Mouse (Mus musculus) gastrocnemius, postnatal 10 days (tissue): ENCODE measurements around the gene Nfix. TPM values are rescaled to one million over a fixed set of nuclear protein-coding genes. Genes with fewer than 3 reads are reported as not detected.
A peak's percentile ranks its signal among the peaks of the same experiment; 100 is the strongest.

ENCODE experiments used
- DNase-seq: peaks from one replicate; pipeline ENCODE4 v3.0.0; 2021; ENCODE audit warnings: mixed read lengths
- total RNA-seq, 2 experiments: library from RNA; stranded (reverse); gene quantifications; 2 replicates each; pipeline ENCODE4 v1.2.3; 2021

Nfix gene
- total RNA-seq, 2 experiments from 2014 or later, result 598 to 734 TPM

DNA sequence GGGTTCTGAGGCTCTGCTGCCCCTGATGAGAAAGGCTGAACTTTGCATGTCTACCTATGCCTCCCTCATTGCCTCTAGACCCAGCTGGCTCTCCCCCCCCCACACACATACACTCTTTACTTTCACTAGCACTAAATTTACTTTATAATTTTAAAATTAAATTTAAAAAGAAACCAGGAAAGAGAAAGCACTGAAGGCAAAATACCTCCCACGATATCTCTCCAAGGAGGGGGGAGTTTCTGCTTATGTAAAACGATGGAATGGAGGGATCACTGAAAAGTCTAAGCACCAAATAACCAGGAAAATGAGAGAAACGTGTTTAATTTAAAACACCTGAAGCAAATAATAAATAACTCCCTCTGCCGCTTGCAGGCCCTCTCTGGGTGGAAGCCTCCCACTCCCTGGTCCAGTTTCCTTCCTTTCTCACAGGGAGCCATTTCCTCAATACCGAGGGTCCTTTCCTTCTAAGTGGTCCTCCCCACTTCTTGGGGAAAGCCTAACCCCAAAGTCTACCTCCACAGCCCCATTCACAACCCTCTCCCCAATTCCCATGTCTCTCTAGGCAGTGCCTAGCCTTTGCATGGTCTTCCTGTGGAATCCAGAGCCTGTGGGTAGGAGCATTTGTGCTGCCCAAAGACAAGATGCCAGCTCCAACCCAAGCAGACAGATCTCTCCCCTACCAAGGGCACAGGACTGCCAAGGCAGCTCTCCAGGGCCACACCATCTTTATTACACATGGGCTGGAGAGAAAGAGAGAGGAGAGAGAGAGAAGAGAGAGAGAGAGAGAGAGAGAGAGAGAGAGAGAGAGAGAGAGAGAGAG is 18.2 kb downstream of the Nfix start:
- no peak for DNase-seq

DNA sequence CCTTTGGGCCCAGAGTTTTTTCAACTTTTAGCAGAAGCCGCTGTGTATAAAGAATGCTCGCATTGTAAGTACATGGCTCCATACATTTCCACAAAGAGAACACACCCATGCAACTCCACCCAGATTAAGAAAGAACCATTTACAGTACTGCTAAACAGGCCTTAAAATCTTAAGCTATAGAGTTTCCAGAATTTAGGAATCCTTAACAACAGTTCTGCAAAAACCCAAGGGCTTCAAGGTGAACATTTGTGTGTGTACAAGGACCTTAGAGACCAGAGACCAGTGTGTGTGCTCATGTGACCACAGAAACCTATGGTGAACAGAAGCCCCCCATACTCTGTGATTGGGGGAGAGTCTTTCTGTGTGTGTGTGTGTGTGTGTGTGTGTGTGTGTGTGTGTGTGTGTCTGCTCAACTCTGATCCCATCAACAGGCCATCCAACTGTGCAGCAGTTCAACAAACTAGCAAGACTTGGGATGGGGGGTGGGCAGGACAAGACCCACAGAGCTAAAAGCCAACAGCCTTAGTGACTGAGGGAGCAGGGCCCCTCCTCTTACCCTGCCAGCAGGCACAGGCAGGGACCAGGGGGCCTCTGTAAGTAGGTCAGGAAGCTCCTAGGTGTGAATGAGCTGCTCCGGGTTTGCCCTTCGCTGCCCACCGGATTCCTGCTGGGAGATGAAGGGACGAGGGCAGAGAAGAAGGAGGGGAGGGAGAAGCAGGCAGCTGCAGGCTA is 19.0 kb downstream of the Nfix start:
- DNase-seq, result no peak

DNA sequence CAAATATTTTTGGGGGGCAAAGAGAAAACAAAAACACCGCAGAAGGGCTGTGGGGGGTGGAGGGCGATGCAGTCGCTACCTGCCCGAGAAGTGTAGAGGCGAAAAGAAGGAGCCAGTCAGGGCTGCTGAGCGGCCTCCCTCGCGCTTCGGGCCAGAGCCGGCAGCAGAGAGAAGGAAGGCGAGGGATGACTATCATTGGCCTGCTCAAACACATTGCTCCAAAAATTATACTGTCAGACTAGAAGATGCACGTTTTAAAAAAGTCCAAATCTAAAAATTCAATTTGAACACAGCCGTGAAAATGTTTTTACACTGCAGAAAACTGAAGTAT is 20.0 kb downstream of the Nfix start:
- no peak for DNase-seq

DNA sequence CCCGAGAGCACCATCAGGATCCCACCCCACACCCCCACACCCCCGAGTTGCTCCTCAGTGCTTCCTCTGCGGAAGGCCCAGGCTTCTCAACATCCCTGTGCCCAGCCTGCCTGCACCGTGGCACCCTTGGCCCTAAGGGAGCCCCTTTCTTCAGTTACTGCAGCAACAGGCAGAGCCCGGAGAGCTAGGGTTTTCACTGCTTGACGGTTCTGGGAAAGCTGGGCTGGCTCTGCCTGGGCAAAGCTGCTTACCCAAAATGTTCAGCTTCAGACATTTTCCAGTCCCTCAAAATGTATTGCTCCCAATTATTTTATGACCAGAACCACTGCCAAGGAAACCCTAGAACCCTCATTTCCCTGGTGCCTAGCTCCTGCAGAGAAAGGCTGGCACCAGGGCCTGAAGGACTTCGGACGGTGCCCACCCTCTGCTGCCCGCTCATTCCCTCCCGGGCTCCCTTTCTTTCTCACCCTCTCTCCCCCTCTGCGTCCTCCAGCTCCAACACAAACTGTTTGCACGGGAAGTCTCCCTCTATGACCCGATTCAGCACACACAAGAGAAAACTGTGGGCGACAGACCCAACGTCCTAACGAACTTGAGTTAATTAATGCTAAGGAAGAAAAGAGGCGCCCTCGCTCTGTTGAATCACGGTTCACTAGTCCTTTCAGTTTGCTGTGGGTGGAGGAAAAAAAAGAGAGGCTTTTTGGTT is 20.5 kb downstream of the Nfix start:
- DNase-seq, result no peak

DNA sequence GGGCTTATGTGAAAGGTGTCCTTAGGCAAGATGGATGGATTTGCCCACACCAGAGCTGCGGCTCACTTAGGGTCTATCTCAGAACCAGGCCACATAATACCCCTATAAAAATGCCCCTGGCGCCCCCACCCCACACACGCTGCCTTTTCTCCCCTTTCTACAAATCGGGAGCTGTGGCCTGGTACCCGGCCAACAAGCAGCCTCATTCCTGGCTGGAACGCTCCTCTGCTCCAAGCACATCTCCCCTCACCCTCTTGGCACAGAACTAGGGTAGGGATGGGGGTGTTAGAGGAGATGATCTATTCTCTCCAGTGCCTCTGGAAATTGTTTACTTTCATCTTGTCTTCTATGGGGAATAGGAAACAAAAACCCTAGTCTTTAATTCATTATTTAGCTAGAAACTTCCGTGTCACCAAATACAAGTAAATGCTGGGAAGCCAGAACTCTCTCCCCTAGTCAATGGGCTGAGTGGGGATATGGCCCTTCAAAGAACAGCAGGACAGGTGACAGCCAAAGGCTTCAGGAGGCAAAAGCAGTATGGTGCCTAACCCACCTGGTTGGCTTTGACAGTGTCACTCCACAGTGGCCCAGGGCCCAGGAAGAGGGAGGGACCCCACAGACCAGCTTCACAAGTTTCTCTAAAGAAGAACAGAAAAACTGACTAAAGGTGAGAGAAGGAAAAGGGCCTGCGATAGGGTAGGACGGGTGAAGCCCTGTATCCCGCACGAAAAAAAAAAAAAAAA is 21.3 kb downstream of the Nfix start:
- DNase-seq, result no peak

DNA sequence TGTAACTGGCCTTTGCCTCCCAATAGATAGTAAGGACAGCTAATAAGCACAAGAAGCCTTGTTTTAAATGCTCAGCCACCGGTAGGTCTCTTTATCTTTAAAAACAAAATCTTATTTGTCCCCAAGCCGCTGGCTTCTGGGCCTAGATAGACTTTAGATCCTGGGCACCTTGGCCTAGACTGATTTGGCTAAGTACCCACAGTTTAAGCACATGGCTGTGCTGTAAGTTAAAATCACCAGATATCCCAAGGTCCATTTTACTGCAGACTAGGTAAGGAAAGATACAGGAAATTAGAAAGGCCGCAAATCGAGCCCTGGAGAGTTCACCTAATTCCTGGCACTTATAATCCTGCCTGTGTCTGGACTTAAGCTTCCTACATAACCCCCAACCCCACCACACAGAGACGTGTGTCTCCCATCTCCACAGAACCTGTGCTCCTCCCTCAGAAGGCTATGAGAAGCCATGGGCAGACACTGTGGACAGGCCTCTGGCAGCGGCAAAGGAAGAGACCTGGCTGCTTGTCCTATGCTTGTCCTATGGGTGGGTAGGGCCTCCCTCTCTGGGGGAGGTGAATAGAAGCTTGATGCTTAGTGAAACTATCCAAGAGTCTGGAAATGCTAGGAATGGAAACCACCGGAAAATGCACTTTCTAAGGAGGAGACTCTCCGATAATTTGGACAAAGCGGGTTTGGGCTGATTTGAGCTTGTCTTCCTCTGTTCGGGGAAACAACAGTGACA is 22.1 kb downstream of the Nfix start:
- DNase-seq, result no peak

DNA sequence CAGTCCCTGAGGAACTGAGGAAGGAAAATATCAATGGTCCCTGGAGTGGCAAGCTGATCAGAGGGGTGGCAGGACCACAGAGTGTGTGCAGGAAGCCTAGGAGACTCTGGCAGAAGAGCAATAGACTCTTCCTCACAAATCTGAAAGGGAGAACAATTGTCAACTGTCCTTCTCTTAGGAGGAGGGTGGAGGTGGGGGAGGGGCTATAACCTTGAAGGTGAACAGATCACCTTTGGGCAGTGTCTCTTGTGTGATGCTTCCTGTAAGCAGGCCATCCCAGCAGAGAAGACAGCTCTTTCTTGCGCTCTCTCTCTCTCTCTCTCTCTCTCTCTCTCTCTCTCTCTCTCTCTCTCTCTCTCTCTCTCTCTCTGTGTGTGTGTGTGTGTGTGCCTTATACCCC is 23.6 kb downstream of the Nfix start:
- no peak for DNase-seq

DNA sequence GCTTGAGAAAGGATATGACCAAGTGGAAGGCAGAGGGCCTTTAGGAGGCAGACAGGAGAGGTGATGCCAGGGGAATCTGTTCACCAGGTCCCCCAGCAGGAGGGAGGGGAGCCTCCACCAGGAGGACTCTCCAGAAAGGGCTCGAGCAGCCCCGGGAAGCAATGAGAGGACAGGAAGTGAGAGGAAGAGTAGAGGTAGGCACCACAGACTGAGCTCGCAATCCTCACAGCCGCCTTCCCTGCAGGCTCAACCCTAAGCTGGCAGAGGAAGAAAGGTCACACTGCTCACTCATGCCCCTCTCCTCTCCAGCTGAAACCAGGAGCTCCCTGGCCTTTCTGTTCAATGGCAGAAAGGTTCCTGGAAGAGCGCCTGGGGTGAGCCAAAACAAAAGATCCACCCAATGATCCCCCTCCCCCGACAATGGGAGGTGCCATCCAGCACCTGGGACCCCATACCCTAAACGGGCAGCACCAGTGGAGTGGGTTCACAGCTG is 24.5 kb downstream of the Nfix start:
- DNase-seq, result no peak

DNA sequence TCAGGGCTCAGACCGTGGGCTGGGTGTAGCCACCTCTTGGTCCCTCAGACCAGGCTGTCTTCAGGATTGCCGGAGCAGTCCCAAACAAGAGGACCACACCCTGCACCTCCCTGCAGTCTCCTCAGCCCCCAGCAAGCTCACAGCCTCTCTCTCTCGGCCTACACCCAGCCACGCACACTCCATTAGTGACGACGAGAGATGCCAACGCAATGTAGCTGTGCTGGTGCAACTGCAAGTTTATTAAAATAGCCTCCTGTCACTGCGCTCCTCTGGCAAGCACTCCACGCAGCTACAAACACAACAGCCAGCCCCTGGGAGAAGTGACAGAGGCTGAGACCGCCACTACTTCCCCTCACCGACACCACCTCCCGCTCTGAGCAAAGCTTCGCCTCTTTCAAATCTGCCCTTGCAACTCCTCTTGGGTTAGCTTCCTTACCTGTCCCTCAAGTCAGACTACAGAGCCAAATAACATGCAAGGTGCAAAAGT is 25.0 kb downstream of the Nfix start:
- peak; percentile 46 for DNase-seq

DNA sequence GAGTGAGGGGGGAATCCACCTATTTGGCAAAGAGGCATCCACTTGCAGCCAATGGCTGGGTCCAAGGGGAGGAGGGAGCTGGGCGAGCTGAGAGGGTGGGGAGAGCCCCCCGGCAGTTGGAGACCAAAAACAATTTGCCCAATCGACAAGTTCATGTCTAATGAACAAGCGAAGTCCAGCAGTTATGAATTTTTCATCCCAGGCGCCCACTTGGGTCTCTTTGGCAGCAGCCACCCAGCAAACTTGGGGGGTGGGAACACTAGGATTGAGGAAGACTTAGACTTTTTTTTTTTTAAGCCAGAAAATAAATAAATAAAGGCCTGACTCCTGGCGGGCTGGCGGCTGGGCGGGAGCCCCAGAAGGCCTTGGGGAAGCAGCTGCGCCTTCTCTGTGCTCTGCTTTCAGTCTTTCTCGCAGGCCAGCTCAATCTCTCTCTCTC is 25.7 kb downstream of the Nfix start:
- peak; percentile 63 for DNase-seq

DNA sequence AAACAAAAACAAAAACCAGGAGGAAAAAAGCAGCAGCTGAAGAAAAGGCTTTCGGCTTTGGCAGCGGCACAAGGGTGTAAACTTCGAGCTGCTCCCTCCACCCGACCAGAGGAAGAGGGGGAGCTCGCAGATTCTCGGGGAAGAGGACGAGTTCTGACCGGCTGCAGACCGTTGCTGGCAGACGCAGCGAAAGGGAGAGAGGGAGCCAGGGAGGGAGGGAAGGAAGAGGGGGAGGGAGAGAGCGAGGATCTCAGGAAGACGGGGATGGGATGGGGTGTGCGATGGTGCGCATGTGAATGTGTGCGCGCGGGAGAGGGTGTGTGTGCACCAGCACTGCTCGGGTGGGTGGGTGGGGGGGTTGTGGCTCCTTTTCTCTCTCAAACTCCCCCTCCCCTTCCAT is 26.3 kb downstream of the Nfix start:
- DNase-seq, result peak; percentile 79

DNA sequence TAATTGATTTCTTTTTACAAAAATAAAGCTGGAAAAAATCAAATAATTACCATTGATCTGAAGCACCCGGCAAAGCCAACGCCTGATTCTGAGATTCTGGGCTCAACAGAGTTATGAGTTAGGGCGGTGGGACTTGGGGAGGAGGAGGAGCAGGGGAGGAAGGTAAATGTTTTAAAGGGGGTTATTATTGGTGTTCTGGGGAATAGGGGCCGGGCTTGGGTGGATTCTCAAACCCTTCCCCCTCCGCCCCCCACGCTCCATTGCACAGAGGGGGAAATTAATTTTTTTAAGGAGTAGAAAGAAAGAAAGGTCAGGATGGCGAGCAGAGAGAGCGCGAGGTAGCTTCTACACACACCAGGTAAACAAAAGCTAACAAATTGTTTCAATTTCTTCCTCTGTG is 26.8 kb downstream of the Nfix start:
- DNase-seq, result no peak

DNA sequence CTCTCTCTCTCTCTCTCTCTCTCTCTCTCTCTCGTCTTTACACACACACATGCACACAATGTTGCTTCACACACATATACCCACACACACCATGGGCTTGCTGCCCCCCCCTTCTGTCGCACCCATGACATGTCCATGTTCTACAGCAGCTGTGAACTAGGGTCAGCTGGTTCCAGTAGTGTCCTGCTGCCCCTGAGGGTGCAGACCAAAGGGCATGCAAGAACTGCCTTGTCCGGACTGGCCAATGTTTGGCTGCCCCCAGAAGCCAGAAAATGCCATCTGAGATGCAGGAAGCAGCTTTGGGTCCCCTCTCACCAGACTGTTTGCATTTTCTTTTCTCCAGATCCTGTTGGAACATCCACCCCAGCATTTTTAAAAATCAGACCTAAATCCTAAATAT is 27.5 kb downstream of the Nfix start:
- no peak for DNase-seq

DNA sequence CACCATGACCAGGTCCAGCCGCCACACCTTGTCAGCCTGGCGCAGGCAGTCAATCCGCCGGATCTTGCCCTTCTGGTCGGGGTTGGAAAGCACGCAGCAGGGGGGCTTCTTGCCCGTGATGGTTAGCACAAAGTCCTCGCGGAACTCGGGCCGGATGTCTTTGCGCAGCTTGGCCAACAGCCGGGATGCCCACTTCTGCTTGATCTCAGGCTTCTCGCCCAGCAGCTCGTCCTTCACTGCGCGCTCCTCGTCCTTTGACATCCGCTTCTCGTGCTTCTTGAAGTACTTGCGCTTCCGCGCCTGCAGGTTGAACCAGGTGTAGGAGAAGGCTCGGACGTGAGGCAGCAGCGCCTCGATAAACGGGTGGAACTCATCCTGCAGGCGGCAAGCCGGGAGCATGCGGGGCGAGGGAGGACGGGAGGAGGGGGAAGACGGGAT is 28.2 kb downstream of the Nfix start:
- DNase-seq, result no peak

DNA sequence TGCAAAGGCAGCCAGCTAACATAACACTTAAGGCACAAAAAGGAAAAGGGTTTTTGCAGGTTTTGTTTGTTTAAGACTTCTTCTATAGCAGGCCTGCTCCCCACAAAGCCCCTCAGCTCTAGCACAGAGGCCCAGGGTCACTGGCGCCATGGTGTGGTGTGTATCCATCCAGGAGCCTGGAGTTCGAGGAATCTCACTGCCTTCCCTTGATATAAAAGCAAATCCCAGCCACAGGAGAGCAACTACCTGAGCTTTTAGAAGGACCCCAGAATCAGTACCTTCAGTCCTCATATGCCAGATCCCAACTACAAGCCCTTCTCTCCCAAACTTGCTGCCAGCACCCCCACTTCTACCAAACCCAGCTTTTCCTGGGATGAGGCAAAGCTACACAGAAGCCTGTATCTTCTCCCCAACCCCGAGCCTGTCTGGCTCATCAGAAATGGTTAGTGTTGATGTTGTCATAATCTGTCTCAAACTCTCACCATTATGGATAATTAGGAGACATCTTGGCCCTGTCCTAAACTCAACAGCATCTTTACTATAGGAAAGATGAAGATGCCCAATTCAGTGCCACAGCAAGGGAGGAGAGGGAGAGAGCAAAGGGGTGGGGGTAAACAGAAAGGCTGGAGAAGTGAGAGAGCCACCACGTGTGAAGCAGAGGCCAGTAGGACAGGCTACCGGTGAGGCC is 29.0 kb downstream of the Nfix start:
- no peak for DNase-seq

DNA sequence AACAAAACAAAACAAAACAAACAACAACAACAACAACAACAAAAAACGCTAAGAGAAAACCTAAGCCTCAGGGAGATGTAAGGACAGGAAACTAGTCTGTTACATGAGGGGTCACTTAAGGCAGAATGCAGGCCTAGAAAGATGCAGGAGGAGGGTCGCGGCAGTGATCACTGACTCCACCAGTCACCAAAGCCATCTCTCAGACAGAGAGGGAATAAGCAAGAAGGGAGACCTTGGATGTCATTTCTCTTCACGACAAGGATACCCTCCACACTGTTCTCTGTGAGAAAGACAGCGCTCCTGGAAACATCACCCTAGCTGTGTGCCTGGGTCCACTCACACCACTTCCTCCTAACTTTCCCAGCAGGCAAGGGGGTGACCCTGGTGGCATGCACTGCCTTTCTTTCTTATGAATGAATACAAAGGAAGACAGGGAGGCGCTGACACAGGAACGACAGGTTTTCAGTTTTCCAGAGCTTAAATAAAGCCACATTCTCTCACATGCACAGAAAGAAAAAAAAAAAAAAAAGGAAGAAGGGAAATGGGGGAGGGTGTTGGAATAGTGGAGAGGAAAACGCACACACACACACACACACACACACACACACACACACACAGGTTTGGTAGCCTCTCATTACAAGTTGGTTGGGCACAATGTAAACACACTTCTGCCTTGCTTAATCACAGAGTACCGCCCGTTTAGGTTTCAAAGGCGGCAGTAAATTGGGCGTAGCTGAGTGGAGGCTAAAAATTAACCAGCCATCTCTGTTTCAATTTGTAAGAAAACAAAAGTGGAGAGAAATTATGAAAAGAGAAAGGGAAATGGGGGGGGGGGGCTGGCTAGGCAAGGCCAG is 29.8 kb downstream of the Nfix start:
- no peak for DNase-seq

DNA sequence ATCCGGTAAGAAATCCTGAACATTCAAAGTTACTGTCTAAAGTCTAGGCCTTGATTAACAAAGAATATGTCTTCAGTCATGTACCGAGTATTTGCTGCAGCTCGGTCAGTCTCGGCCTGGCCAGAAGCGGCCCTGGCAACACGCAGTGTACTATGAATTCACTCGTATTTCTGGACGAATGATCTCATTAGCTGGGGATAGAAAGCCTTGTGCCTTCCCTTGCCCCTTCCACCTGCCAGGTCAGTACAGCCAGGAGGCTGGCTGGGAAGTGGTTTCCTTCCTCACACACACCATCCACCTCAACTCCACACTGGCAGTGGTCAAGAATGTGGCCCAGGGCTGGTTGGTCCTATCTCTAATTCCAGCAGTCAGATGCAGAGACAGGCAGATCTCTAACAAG is 30.8 kb downstream of the Nfix start:
- no peak for DNase-seq

DNA sequence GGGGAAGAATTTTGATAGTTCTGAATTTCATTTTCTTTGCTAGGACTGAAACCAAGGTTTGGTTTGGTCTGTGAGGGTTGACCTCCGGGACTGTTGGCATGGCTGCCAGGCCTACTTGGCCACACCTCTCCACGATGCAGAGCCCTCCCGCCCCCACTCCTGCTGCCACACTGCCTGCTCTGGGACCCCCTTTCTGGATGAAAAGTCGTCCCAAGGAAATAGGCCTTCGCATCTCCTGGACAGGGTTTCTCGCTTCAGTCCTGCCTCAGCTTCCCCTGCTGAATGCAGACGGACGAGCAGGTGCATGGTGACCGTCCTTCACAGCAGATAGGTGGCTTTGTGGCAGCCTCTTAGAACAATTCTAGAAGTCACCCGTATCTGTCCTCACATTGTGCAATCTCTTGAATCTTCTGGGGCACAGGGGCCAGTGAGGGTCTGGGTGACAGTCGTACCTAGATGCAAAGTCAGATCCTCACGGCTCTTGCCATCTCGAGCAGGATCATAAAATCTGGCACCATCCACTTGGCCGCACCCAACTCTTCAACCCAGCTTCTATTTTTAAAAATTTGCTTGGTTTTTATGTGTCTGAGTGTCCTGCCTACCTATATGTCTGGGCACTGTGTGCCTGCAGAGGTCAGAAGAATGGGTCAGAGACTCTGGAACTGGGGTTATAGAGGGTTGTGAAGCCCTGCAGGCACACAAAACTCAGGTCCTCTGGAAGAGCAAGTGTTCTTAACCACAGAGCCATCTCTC is 31.6 kb downstream of the Nfix start:
- DNase-seq, result no peak

DNA sequence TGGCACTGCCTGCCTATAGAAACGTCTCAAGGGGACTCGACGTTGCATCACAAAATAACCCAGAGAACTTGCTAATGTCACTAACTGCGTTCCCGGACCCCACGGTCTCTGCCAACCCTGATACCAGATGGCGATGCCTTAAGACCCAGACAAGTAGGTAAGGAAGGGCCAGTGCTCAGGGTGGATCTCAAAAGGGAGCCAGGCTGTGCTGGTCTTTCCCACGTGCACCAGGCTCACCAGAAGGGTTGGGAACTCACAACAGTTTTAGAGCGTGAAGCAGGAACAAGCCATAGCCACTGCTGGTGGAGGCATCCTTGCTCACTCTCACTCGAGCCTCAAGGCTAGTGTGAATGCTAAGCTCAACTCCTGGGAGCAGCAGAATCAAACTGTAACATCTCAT is 32.9 kb downstream of the Nfix start:
- no peak for DNase-seq
